Mouse (Mus musculus): ENCODE data around the gene Pms1.

- no peak for TF ChIP-seq GATA1 (IDR thresholded peaks at IDR 0.05; ENCODE audit: borderline replicate concordance, low read length)
- no peak for TF ChIP-seq FLI1 (IDR thresholded peaks at IDR 0.05; ENCODE audit: low read length)
Measured at GRCm38 (mm10) chr1:53341071-53341470, 44.3 kb upstream of the Pms1 start.

Measured in megakaryocyte, embryonic 14.5 days (primary cell).